Mouse (Mus musculus) lung, embryonic 15.5 days (tissue): ENCODE measurements around the gene Arl15. TPM values are rescaled to one million over a fixed set of nuclear protein-coding genes. Genes with fewer than 3 reads are reported as not detected.

Source experiments
- ATAC-seq: fragments of 200-750 bp; cut with Nextera tagmentation; 2 replicates; pipeline ENCODE4 v1.8.0; 2017; ENCODE audit warnings: moderate number of reproducible peaks, borderline replicate concordance; ENCODE audit not compliant: low FRiP score, low TSS enrichment; ENCODE audit errors: extremely low read depth
- H3K27ac ChIP-seq: fragments of 300-500 bp; sonication (generic); 2 replicates; pipeline ENCODE4 v1.5.1; 2015; ENCODE audit warnings: moderate library complexity, mild to moderate bottlenecking, inconsistent platforms
- H3K27me3 ChIP-seq: fragments of 300-500 bp; sonication (generic); 2 replicates; pipeline ENCODE4 v1.6.1; 2015; ENCODE audit warnings: inconsistent platforms
- H3K36me3 ChIP-seq: fragments of 300-500 bp; sonication (generic); 2 replicates; pipeline ENCODE4 v1.6.1; 2015; ENCODE audit warnings: inconsistent platforms
- H3K4me1 ChIP-seq: fragments of 300-500 bp; sonication (generic); 2 replicates; pipeline ENCODE4 v1.6.1; 2015; ENCODE audit warnings: inconsistent platforms
- H3K4me2 ChIP-seq: fragments of 300-500 bp; sonication (generic); 2 replicates; pipeline ENCODE4 v1.6.1; 2015; ENCODE audit warnings: inconsistent platforms, mild to moderate bottlenecking, moderate library complexity
- H3K4me3 ChIP-seq: fragments of 300-500 bp; sonication (generic); 2 replicates; pipeline ENCODE4 v1.5.1; 2015; ENCODE audit warnings: mild to moderate bottlenecking, inconsistent platforms
- H3K9ac ChIP-seq: fragments of 300-500 bp; sonication (generic); 2 replicates; pipeline ENCODE4 v1.6.1; 2015; ENCODE audit warnings: inconsistent platforms
- H3K9me3 ChIP-seq: fragments of 300-500 bp; sonication (generic); 2 replicates; pipeline ENCODE4 v1.6.1; 2016; ENCODE audit warnings: inconsistent platforms
- WGBS: fragments of 180-500 bp; shearing (Covaris S2); methylation state at CpG from one replicate; pipeline ENCODE4 v1.1.7; 2015; 5-methylcytosine and 5-hydroxymethylcytosine counted together
- polyA plus RNA-seq: library from polyadenylated mRNA; unstranded; fragments of >200 nt; fragmentation: Nextera tagmentation; extraction: Ambion mirVana; gene quantifications from 2 replicates; pipeline ENCODE4 v1.2.1, GENCODE M21; 2015

Gene Arl15
- polyA plus RNA-seq, 1 experiment from 2014 or later: 10.6 TPM

GRCm38 (mm10) chr13:114124991-114125390, 330.7 kb downstream of the Arl15 start:
- ATAC-seq: no peak
- H3K4me2 ChIP-seq: no peak overlapping the region
- no peaks in the 10 kb centered on the region for H3K36me3 ChIP-seq
- H3K9me3 ChIP-seq: 0 out of 2 replicates have a peak, but pooled peaks cover 5% of the 10 kb centered on the region
- no peaks in the 10 kb centered on the region for H3K4me1 ChIP-seq
- H3K4me3 ChIP-seq: no peak overlapping the region
- no peak overlapping the region for H3K27ac ChIP-seq
- no peaks in the 10 kb centered on the region for H3K27me3 ChIP-seq
- WGBS: 60% methylated on average over 12 of the region's 12 CpGs
- no peak overlapping the region for H3K9ac ChIP-seq

- no peaks in the 10 kb centered on the region for H3K36me3 ChIP-seq
- 0 out of 2 replicates have a peak, but pooled peaks cover 5% of the 10 kb centered on the region for H3K9me3 ChIP-seq
- no peaks in the 10 kb centered on the region for H3K27me3 ChIP-seq
- H3K4me3 ChIP-seq: no peak overlapping the region
- no peak overlapping the region for H3K9ac ChIP-seq
- H3K27ac ChIP-seq: no peak overlapping the region
- WGBS: 94% methylated on average over 2 of the region's 2 CpGs
- H3K4me2 ChIP-seq: no peak overlapping the region
- no peak for ATAC-seq
- no peaks in the 10 kb centered on the region for H3K4me1 ChIP-seq
Observed at GRCm38 (mm10) chr13:114128366-114128765, 334.1 kb downstream of the Arl15 start.

GRCm38 (mm10) chr13:114129986-114130385, 335.7 kb downstream of the Arl15 start:
- WGBS: 80% methylated on average over 11 of the region's 11 CpGs
- Histone ChIP-seq H3K27me3 (no peaks in the 10 kb centered on the region), H3K4me1 (no peaks in the 10 kb centered on the region), H3K36me3 (no peaks in the 10 kb centered on the region), H3K9ac (no peak overlapping the region), H3K4me3 (no peak overlapping the region), H3K4me2 (no peak overlapping the region), H3K9me3 (0 out of 2 replicates have a peak, but pooled peaks cover 5% of the 10 kb centered on the region), H3K27ac (no peak overlapping the region)
- ATAC-seq: no peak

GRCm38 (mm10) chr13:114130566-114131319, 336.4 kb downstream of the Arl15 start:
- H3K4me3 ChIP-seq: no peak overlapping the region
- H3K9ac ChIP-seq: no peak overlapping the region
- H3K4me1 ChIP-seq: no peaks in the 10 kb centered on the region
- H3K36me3 ChIP-seq: no peaks in the 10 kb centered on the region
- no peak for ATAC-seq
- no peaks in the 10 kb centered on the region for H3K27me3 ChIP-seq
- 0 out of 2 replicates have a peak, but pooled peaks cover 5% of the 10 kb centered on the region for H3K9me3 ChIP-seq
- no peak overlapping the region for H3K4me2 ChIP-seq
- H3K27ac ChIP-seq: no peak overlapping the region
- 43% methylated on average over 11 of the region's 11 CpGs for WGBS

- Histone ChIP-seq H3K9ac (no peak overlapping the region), H3K9me3 (no peaks in the 10 kb centered on the region), H3K27me3 (no peaks in the 10 kb centered on the region), H3K4me2 (no peak overlapping the region), H3K4me1 (no peaks in the 10 kb centered on the region), H3K27ac (no peak overlapping the region), H3K4me3 (no peak overlapping the region), H3K36me3 (no peaks in the 10 kb centered on the region)
- WGBS: 86% methylated on average over 8 of the region's 8 CpGs
- no peak for ATAC-seq
Observed at GRCm38 (mm10) chr13:114138921-114139320, 344.6 kb downstream of the Arl15 start.

GRCm38 (mm10) chr13:114139570-114139969, 345.3 kb downstream of the Arl15 start:
- H3K4me3 ChIP-seq: no peak overlapping the region
- no peak for ATAC-seq
- no peak overlapping the region for H3K9ac ChIP-seq
- H3K36me3 ChIP-seq: no peaks in the 10 kb centered on the region
- H3K4me1 ChIP-seq: no peaks in the 10 kb centered on the region
- H3K27me3 ChIP-seq: no peaks in the 10 kb centered on the region
- H3K4me2 ChIP-seq: no peak overlapping the region
- WGBS: 69% methylated on average over 9 of the region's 9 CpGs
- no peak overlapping the region for H3K27ac ChIP-seq
- no peaks in the 10 kb centered on the region for H3K9me3 ChIP-seq

GRCm38 (mm10) chr13:114142826-114143225, 348.5 kb downstream of the Arl15 start:
- Histone ChIP-seq H3K4me1 (no peaks in the 10 kb centered on the region), H3K9ac (no peak overlapping the region), H3K4me2 (no peak overlapping the region), H3K9me3 (no peaks in the 10 kb centered on the region), H3K36me3 (no peaks in the 10 kb centered on the region), H3K27me3 (no peaks in the 10 kb centered on the region), H3K27ac (no peak overlapping the region), H3K4me3 (no peak overlapping the region)
- 81% methylated on average over 8 of the region's 8 CpGs for whole genome bisulfite sequencing
- ATAC-seq: no peak

DNA sequence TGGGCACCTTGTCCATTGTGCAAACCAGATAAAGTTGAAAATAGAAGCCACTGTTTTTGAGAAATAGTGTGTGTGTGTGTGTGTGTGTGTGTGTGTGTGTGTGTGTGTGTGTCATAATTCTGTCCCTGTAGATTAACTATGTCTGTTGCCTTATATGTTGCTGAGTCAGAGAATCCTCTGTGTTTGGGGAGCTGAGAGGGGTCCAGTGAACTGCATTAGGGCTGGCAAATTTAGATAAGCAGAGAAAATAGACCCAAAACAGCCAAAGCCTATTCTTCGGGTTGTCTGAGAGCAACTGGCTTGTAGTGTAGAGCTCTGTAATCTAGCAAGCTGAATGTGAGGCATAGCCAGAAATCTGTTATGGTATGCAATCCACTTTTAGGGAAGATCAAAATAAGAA, 348.9 kb downstream of the Arl15 start:
- no peak for ATAC-seq
- H3K27me3 ChIP-seq: no peaks in the 10 kb centered on the region
- WGBS: 74% methylated on average over 1 of the region's 1 CpGs

GRCm38 (mm10) chr13:114144052-114145046, 350.0 kb downstream of the Arl15 start:
- Histone ChIP-seq H3K9ac (no peak overlapping the region), H3K9me3 (no peaks in the 10 kb centered on the region), H3K36me3 (no peaks in the 10 kb centered on the region), H3K4me2 (no peak overlapping the region), H3K4me3 (no peak overlapping the region), H3K27ac (no peak overlapping the region), H3K27me3 (no peaks in the 10 kb centered on the region), H3K4me1 (no peaks in the 10 kb centered on the region)
- ATAC-seq: no peak
- 49% methylated on average over 15 of the region's 15 CpGs for WGBS

More for the DNA sequence above, 348.9 kb downstream of the Arl15 start:
- Histone ChIP-seq H3K9ac (no peak overlapping the region), H3K36me3 (no peaks in the 10 kb centered on the region), H3K9me3 (no peaks in the 10 kb centered on the region), H3K27ac (no peak overlapping the region), H3K4me3 (no peak overlapping the region), H3K4me2 (no peak overlapping the region), H3K4me1 (no peaks in the 10 kb centered on the region)

GRCm38 (mm10) chr13:114145249-114145648, 350.9 kb downstream of the Arl15 start:
- Histone ChIP-seq H3K27ac (no peak overlapping the region), H3K4me3 (no peak overlapping the region), H3K4me1 (no peaks in the 10 kb centered on the region), H3K9me3 (no peaks in the 10 kb centered on the region), H3K9ac (no peak overlapping the region), H3K4me2 (no peak overlapping the region), H3K36me3 (no peaks in the 10 kb centered on the region), H3K27me3 (no peaks in the 10 kb centered on the region)
- 87% methylated on average over 8 of the region's 8 CpGs for WGBS
- ATAC-seq: no peak

DNA sequence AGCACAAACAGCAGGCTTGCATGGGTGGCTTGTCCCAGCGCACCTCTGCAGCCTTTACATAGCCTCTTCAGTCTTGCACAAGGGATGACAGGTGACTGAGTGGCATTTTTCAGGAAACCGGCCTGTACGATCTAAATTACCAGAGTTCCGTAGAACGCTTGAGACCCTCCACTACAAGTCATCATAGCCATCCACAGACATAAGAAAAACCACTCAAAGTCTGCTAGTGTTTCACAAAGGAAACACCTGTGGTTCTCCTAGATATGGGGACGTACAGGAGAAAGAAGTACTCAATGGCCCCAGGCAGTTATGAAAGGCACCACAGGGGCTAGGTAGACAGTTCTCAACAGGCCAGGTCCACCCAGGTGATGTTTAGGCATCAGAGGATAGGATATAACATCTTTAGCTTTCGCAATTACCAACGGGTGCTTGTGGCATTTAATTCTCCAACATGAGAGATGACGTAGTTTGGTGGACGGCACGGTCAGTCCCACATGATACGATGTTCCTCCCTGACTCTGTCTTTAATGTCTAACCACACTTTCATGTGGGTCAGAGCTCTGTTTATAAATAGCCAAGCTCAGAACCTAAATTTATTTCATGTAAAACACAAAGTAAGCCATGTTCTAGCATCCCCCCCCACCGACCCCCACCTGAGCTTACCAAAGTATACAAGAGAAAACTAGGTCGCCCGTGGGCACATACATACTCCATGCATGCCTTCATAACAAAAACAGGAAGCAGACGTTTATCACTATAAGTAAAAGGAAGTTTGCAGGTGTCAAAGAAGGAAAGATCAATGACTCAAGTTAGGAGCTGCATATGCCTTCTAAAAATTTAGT, 356.8 kb downstream of the Arl15 start:
- H3K36me3 ChIP-seq: no peaks in the 10 kb centered on the region
- no peak overlapping the region for H3K4me3 ChIP-seq
- H3K9me3 ChIP-seq: no peaks in the 10 kb centered on the region
- H3K4me1 ChIP-seq: no peaks in the 10 kb centered on the region
- ATAC-seq: no peak
- no peak overlapping the region for H3K27ac ChIP-seq
- 75% methylated on average over 16 of the region's 16 CpGs for WGBS
- H3K27me3 ChIP-seq: no peaks in the 10 kb centered on the region
- H3K9ac ChIP-seq: no peak overlapping the region
- no peak overlapping the region for H3K4me2 ChIP-seq
